Mouse (Mus musculus) G1E (cell line): ENCODE data around the gene Ldlrad3.

Experiments used
- GATA1 ChIP-seq: IDR thresholded peaks from 2 replicates; pipeline ENCODE4 v1.6.1; 2012; ENCODE audit warnings: borderline replicate concordance, low read length, inconsistent platforms, mixed read lengths
- GATA2 ChIP-seq: IDR thresholded peaks from 2 replicates; pipeline ENCODE4 v1.6.1; 2012; ENCODE audit warnings: low read depth, low read length, inconsistent platforms, borderline replicate concordance

DNA sequence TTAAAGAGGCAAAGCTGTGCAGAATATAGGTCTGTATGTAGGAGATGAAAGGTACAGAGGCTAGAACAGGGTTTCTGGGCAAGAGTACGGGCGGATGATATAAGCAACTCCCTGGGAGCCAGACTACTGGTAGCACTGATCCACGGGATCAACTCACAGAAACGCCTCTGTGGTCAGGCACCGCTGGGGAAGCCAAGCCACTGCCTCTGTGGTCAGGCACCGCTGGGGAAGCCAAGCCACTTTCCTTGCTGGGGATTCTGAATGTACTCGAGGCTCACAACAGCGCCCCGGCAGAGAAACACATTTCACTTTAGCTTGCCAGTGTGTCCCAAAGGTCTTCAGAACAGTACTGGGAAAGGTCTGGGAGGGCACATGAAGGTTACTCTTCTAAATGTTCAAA lies 160.0 kb downstream of the Ldlrad3 start:
- TF ChIP-seq GATA2 (no peak), GATA1 (no peak)
